Mouse (Mus musculus): ENCODE measurements at regions not wholly inside any gene's neighbourhood (a gene's known extent, or its start where the extent isn't known, plus 50 kb on each side); places are given as distances from the start of the nearest gene placed in this dataset.

- TF ChIP-seq POLR2A (IDR thresholded peaks at IDR 0.05; ENCODE audit: borderline replicate concordance, extremely low read depth, insufficient read depth, insufficient read length, poor library complexity, severe bottlenecking): no peak
- TF ChIP-seq CTCF (IDR thresholded peaks at IDR 0.05; ENCODE audit: borderline replicate concordance, extremely low read depth, insufficient read depth, insufficient read length): no peak
Observed at GRCm38 (mm10) chr16:90551041-90551440, 165.2 kb downstream of the Hunk start.

Data from brain, embryonic 14.5 days (tissue).